Mouse (Mus musculus): ENCODE results near the gene Chd5. TPM values are rescaled to one million over a fixed set of nuclear protein-coding genes. Genes with fewer than 3 reads are reported as not detected.

The Chd5 gene
- total and polyA plus RNA-seq, 2 experiments from 2014 or later = 61.2 to 65.6 TPM

DNA sequence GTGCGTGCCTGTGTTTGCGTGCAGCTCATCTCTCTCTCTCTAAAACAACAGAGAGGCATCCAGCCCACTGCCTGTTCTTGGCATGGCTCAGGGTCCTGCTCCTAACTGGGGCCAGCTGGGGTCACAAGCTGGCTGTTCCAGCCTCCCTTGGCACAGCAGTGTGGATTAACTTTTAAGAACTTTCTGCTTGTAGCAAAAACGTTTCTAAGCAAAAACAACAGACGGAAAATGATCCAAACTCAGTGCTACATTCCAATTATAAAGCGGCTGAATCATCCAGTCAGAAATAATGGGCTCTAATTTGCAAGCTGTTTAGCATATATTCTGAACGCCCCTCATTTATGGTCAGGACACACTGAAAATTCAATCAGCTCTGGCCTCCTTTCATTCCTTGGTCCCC is 66.7 kb downstream of the Chd5 start:
- Histone ChIP-seq H3K4me3 (ENCODE audit: low read length) (no peak overlapping the region), H3K4me1 (ENCODE audit: insufficient read depth, low read length) (0 out of 2 replicates have a peak, but pooled peaks cover 8% of the 10 kb centered on the region), H3K27me3 (ENCODE audit: insufficient read depth, low read length) (no peaks in the 10 kb centered on the region), H3K9me3 (ENCODE audit: low read length) (no peaks in the 10 kb centered on the region), H3K4me2 (ENCODE audit: low read depth, low read length) (no peak overlapping the region), H3K36me3 (ENCODE audit: insufficient read depth, low read length) (no peaks in the 10 kb centered on the region; the same call in 1 of the 2 replicates), H3K27ac (peak overlapping the region; percentile 51; the same call in 1 of the 2 replicates), H3K9ac (replicated peaks; ENCODE audit: low read length) (no peak overlapping the region)
- ATAC-seq (no peak), DNase-seq (ENCODE audit: low spot score) (peak; percentile 30)
- TF ChIP-seq CTCF (IDR thresholded peaks at IDR 0.05; ENCODE audit: low read depth) = no peak
- WGBS = 37% methylated on average over 6 of the region's 6 CpGs

DNA sequence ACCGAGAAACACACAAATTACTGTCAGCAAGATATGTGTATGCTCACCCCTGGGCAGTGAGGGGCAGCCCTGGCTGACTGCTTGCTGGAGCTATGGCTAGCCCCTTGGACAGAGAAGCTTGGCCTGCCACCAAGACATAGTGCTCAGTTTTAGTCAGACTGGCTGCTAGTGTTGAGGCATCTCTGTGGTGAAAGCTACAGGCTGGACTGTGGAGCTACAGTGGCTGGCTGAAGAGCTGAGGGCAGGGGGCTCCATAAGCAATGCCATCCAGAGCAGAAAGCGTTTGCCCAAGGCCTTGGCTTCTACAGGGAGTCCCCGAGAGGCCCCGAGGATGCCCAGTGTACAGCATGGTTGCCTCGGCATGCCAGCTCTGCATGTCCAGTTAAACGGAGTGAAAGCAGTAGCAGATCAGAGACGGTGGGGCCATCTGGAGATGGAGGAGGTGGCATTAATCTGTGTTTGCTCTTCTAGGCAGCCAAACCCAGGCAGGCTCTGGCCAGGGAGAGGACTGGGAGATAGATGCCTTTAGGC is 67.3 kb downstream of the Chd5 start:
- H3K4me2 ChIP-seq (ENCODE audit: low read depth, low read length) = no peak overlapping the region
- DNase-seq (ENCODE audit: low spot score) = peak; percentile 57
- ATAC-seq = peak; percentile 11; the same call in 1 of the 2 replicates
- H3K36me3 ChIP-seq (ENCODE audit: insufficient read depth, low read length) = no peaks in the 10 kb centered on the region; the same call in 1 of the 2 replicates
- 0 out of 2 replicates have a peak, but pooled peaks cover 8% of the 10 kb centered on the region for H3K4me1 ChIP-seq (ENCODE audit: insufficient read depth, low read length)
- H3K27me3 ChIP-seq (ENCODE audit: insufficient read depth, low read length) = no peaks in the 10 kb centered on the region
- no peak overlapping the region for H3K9ac ChIP-seq (replicated peaks; ENCODE audit: low read length)
- TF ChIP-seq CTCF (IDR thresholded peaks at IDR 0.05; ENCODE audit: low read depth) = no peak
- WGBS = 44% methylated on average over 7 of the region's 7 CpGs
- H3K4me3 ChIP-seq (ENCODE audit: low read length) = no peak overlapping the region
- H3K27ac ChIP-seq = peak overlapping the region; percentile 51
- H3K9me3 ChIP-seq (ENCODE audit: low read length) = no peaks in the 10 kb centered on the region

DNA sequence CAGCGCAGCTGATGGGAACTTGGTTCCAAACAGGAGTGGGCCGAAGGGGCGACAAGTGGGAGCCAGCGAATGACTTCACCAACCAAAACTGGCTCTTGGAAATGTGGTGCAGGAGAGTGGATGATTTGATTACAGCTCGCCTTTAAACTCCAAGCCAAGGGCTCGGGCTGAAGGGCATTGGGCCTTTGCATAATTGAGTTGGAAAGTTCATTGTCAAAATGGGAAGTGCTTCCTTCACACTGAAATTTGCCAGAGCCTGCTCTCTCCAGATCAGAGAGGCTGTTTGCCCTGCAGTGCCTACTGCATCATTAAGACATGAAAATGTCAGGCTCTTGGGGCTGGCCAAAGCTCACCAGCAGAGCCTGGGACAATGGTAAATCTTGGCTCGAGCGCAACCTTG is 68.1 kb downstream of the Chd5 start:
- Histone ChIP-seq H3K9ac (replicated peaks; ENCODE audit: low read length) (no peak overlapping the region), H3K4me3 (ENCODE audit: low read length) (no peak overlapping the region), H3K4me2 (ENCODE audit: low read depth, low read length) (no peak overlapping the region), H3K27ac (0 out of 2 replicates have a peak overlapping the region, but pooled peaks have one; percentile 51), H3K9me3 (ENCODE audit: low read length) (no peaks in the 10 kb centered on the region), H3K4me1 (ENCODE audit: insufficient read depth, low read length) (0 out of 2 replicates have a peak, but pooled peaks cover 8% of the 10 kb centered on the region), H3K36me3 (ENCODE audit: insufficient read depth, low read length) (no peaks in the 10 kb centered on the region), H3K27me3 (ENCODE audit: insufficient read depth, low read length) (no peaks in the 10 kb centered on the region)
- ATAC-seq = peak; percentile 15; the same call in 1 of the 2 replicates
- DNase-seq (ENCODE audit: low spot score) = peak; percentile 51
- no peak for TF ChIP-seq CTCF (IDR thresholded peaks at IDR 0.05; ENCODE audit: low read depth)
- 61% methylated on average over 8 of the region's 8 CpGs for WGBS

DNA sequence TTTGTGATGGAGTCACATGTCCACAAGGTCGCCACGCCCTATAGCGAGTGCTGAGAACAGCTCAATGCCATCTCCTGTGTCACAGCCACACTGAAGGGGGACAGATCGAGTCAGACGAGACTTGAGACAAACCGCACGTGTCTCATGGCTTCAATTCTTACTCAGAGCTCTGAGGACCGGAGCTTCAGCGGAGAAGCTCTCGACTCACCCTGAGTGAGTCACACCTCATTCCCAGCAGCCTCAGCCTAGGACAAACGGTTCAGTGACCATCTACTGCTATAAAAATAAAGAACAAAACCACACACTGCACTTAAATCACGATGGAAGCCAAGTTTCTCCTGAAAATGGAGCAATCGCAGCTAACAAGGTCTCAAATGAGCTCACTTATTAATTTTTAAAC is 72.5 kb downstream of the Chd5 start:
- TF ChIP-seq CTCF (IDR thresholded peaks at IDR 0.05; ENCODE audit: low read depth) = no peak
- Histone ChIP-seq H3K9me3 (ENCODE audit: low read length) (no peaks in the 10 kb centered on the region), H3K4me1 (ENCODE audit: insufficient read depth, low read length) (0 out of 2 replicates have a peak, but pooled peaks cover 6% of the 10 kb centered on the region), H3K4me2 (ENCODE audit: low read depth, low read length) (no peak overlapping the region), H3K4me3 (ENCODE audit: low read length) (no peak overlapping the region), H3K36me3 (ENCODE audit: insufficient read depth, low read length) (no peaks in the 10 kb centered on the region), H3K27ac (no peak overlapping the region), H3K9ac (replicated peaks; ENCODE audit: low read length) (no peak overlapping the region), H3K27me3 (ENCODE audit: insufficient read depth, low read length) (no peaks in the 10 kb centered on the region)
- no peak for ATAC-seq
- WGBS = 74% methylated on average over 13 of the region's 13 CpGs
- DNase-seq (ENCODE audit: low spot score) = no peak

DNA sequence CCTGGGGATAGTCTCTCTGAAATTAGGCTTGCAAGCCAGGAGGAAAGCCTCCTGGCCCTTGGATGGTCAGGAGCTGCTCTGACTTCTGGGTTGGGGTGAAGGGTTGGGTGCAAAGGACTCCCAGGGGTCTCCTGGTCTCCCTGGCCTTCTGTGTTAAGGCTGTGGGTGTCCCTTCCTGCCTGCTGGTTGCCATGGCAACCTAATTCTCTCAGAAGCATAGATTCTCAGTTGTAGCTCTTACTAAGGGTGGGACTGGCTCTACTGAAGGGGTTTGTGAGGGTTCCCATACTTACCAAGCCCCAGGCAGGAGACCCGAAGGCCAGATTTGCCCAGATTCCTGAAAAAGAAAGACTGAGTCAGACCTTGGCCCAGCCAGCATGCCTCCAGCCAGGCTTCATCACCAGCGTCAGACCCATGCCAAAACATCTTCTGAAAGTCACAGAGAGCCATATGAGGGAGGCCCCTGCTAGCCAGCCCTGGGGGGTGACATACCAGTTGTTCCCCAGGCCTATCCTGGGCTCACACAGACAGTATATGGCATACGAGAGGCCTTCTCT is 74.2 kb downstream of the Chd5 start:
- no peaks in the 10 kb centered on the region for H3K27me3 ChIP-seq (ENCODE audit: insufficient read depth, low read length)
- H3K27ac ChIP-seq = no peak overlapping the region
- ATAC-seq = peak; percentile 21; the same call in 1 of the 2 replicates
- H3K9ac ChIP-seq (replicated peaks; ENCODE audit: low read length) = no peak overlapping the region
- H3K36me3 ChIP-seq (ENCODE audit: insufficient read depth, low read length) = no peaks in the 10 kb centered on the region
- H3K4me3 ChIP-seq (ENCODE audit: low read length) = no peak overlapping the region
- no peak for TF ChIP-seq CTCF (IDR thresholded peaks at IDR 0.05; ENCODE audit: low read depth)
- DNase-seq (ENCODE audit: low spot score) = peak; percentile 47
- no peak overlapping the region for H3K4me2 ChIP-seq (ENCODE audit: low read depth, low read length)
- 72% methylated on average over 3 of the region's 3 CpGs for WGBS
- no peaks in the 10 kb centered on the region for H3K9me3 ChIP-seq (ENCODE audit: low read length)
- 0 out of 2 replicates have a peak, but pooled peaks cover 4% of the 10 kb centered on the region for H3K4me1 ChIP-seq (ENCODE audit: insufficient read depth, low read length)

DNA sequence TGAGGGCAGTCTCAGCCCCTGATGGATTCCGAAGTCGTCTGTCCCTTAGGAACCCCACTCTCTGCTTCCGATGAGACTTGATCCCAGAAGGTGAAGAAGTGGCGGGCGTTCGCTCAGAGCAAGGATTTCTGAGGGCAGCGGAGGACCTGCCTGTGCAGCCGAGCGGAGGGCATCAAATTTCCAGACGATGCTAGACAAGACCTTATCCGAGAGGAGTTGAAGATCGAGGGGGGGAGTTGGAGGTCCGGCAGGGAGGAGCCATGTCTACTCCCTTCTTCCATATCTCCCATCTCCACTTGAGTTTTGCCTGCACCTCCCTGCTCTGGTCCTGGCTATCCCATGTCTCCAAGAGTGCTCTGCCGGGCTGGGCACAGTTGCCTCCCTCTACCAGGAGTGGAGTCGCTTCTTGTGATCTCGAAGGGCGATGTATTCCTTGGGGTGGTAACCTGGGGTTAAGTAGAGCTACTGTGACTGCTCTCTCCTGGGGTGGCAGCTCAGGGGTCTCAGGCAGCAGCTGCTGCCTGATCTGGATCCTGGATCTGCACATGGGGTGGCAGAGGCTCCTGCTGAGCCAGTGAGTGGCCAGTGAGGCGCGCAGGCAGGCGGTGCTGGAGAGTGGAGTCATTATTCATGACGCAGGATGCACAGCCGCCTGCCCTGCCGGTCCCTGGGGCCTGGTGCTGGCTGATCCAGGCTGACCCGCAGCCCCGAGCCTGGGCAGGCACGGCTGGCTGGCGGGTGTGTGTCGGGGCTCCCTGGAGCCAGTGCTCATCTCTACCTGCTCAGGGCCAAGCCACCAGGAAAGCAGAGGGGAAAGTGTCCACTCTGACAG is 80.0 kb downstream of the Chd5 start:
- DNase-seq (ENCODE audit: low spot score) (no peak), ATAC-seq (no peak)
- no peak overlapping the region for H3K4me2 ChIP-seq (ENCODE audit: low read depth, low read length)
- no peaks in the 10 kb centered on the region for H3K36me3 ChIP-seq (ENCODE audit: insufficient read depth, low read length)
- no peaks in the 10 kb centered on the region for H3K4me1 ChIP-seq (ENCODE audit: insufficient read depth, low read length)
- no peak overlapping the region for H3K27ac ChIP-seq
- no peak overlapping the region for H3K4me3 ChIP-seq (ENCODE audit: low read length)
- H3K9me3 ChIP-seq (ENCODE audit: low read length) = no peaks in the 10 kb centered on the region
- WGBS = 38% methylated on average over 28 of the region's 28 CpGs
- no peaks in the 10 kb centered on the region for H3K27me3 ChIP-seq (ENCODE audit: insufficient read depth, low read length)
- H3K9ac ChIP-seq (replicated peaks; ENCODE audit: low read length) = no peak overlapping the region
- no peak for TF ChIP-seq CTCF (IDR thresholded peaks at IDR 0.05; ENCODE audit: low read depth)
